Mouse (Mus musculus): ENCODE measurements at regions not wholly inside any gene's neighbourhood (a gene's known extent, or its start where the extent isn't known, plus 50 kb on each side); places are given as distances from the start of the nearest gene placed in this dataset.

DNA sequence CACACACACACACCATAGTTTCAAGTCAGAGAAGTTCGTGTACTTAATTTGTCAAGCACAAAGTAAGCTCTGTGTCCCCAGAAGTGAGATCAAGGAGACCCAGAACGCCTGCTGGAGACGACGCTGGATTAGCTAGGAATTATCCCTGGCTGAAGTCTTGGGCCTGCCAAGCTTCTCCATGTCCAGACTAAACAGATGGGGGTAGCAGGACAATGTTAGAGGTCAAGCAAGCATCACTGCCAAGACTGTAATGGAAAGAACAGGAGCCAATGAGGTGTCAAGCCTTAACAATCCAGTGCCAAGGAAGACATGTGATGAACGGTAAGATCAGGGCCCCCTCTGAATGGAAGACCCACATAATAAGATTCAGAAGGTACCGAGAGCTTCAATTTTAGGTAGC, 62.2 kb upstream of the Ppm1h start:
- WGBS, result 65% methylated on average over 6 of the region's 6 CpGs
- H3K27ac ChIP-seq (ENCODE audit: low read length), result no peak overlapping the region
- H3K9ac ChIP-seq (ENCODE audit: low read depth, low read length), result no peak overlapping the region
- no peak overlapping the region for H3K4me2 ChIP-seq (ENCODE audit: low read depth, low read length)
- ATAC-seq, result no peak
- H3K27me3 ChIP-seq (replicated peaks; ENCODE audit: control insufficient read depth, insufficient read depth, low read length), result no peaks in the 10 kb centered on the region
- no peaks in the 10 kb centered on the region for H3K36me3 ChIP-seq (ENCODE audit: control insufficient read depth, insufficient read depth, low read length)
- no peaks in the 10 kb centered on the region for H3K4me1 ChIP-seq (ENCODE audit: control insufficient read depth, insufficient read depth, low read length)
- no peak overlapping the region for H3K4me3 ChIP-seq (ENCODE audit: low read length)
- H3K9me3 ChIP-seq (ENCODE audit: control insufficient read depth, low read length), result no peaks in the 10 kb centered on the region

DNA sequence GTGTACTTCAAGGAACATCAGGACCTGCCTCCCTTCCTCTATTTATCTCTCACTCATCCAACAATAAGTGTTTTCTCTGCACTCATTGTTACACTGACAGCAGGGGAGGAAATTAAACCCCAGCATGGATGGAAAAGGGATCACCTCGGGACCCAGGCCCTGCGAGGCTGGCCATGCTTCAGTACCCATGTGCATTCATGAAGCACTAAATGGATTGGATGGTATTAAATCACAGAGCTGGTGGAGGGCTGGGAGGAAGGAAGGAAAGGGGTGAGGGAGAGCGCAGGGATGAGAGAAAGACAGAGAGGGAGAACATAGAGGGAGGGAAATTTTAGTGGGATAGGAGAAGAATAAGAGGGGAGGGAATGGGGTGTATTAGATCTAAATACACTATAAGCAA, 59.7 kb upstream of the Ppm1h start:
- Histone ChIP-seq H3K4me2 (ENCODE audit: low read depth, low read length) (no peak overlapping the region), H3K36me3 (ENCODE audit: control insufficient read depth, insufficient read depth, low read length) (no peaks in the 10 kb centered on the region), H3K9me3 (ENCODE audit: control insufficient read depth, low read length) (no peaks in the 10 kb centered on the region; the same call in 1 of the 2 replicates), H3K4me1 (ENCODE audit: control insufficient read depth, insufficient read depth, low read length) (no peaks in the 10 kb centered on the region), H3K9ac (ENCODE audit: low read depth, low read length) (no peak overlapping the region), H3K4me3 (ENCODE audit: low read length) (no peak overlapping the region), H3K27ac (ENCODE audit: low read length) (no peak overlapping the region), H3K27me3 (replicated peaks; ENCODE audit: control insufficient read depth, insufficient read depth, low read length) (no peaks in the 10 kb centered on the region)
- ATAC-seq, result no peak
- 66% methylated on average over 3 of the region's 3 CpGs for WGBS

- no peaks in the 10 kb centered on the region; the same call in 1 of the 2 replicates for H3K9me3 ChIP-seq (ENCODE audit: control insufficient read depth, low read length)
- WGBS, result 58% methylated on average over 16 of the region's 16 CpGs
- no peaks in the 10 kb centered on the region for H3K27me3 ChIP-seq (replicated peaks; ENCODE audit: control insufficient read depth, insufficient read depth, low read length)
- H3K36me3 ChIP-seq (ENCODE audit: control insufficient read depth, insufficient read depth, low read length), result no peaks in the 10 kb centered on the region
- H3K4me2 ChIP-seq (ENCODE audit: low read depth, low read length), result no peak overlapping the region
- ATAC-seq, result no peak
- H3K4me1 ChIP-seq (ENCODE audit: control insufficient read depth, insufficient read depth, low read length), result no peaks in the 10 kb centered on the region
- no peak overlapping the region for H3K27ac ChIP-seq (ENCODE audit: low read length)
- no peak overlapping the region for H3K9ac ChIP-seq (ENCODE audit: low read depth, low read length)
- H3K4me3 ChIP-seq (ENCODE audit: low read length), result no peak overlapping the region
Measured at GRCm38 (mm10) chr10:122619406-122620116, 59.0 kb upstream of the Ppm1h start.

All from intestine, embryonic 16.5 days (tissue).